Mouse (Mus musculus): ENCODE measurements around the gene Dido1.

GRCm38 (mm10) chr2:180740349-180740748 is 30.6 kb upstream of the Dido1 start:
- TF ChIP-seq ZC3H11A (IDR thresholded peaks at IDR 0.05; ENCODE audit: borderline replicate concordance, low read depth, low read length) (no peak), MAFK (IDR thresholded peaks at IDR 0.05; ENCODE audit: insufficient read depth, low read depth, low read length) (no peak), ZNF384 (IDR thresholded peaks at IDR 0.05; ENCODE audit: low read depth, low read length) (no peak), CHD2 (IDR thresholded peaks at IDR 0.05; ENCODE audit: low read depth, low read length) (no peak), HCFC1 (IDR thresholded peaks at IDR 0.05; ENCODE audit: borderline replicate concordance, insufficient read depth, low read length) (no peak)

All from ES-E14 (cell line).